Mouse (Mus musculus) mouse embryonic stem cell (cell line): Measurements from ENCODE around the gene Tmem213.

Source experiments
- in situ Hi-C, 2 experiments: fragments of 300-500 bp; cut with MboI; formaldehyde crosslinking; loops; 1 replicate in 1 of 2; 3 replicates in 1 of 2; pipeline ENCODE4 v1.14.3; 2019 to 2020; ENCODE audit warnings: low sequenced_read_pairs in 2 of 2, low pct_unique_long_range_greater_than_20kb in 1 of 2, mixed read lengths in 1 of 2; ENCODE audit not compliant: unreplicated experiment in 1 of 2

The Tmem213 gene

DNA sequence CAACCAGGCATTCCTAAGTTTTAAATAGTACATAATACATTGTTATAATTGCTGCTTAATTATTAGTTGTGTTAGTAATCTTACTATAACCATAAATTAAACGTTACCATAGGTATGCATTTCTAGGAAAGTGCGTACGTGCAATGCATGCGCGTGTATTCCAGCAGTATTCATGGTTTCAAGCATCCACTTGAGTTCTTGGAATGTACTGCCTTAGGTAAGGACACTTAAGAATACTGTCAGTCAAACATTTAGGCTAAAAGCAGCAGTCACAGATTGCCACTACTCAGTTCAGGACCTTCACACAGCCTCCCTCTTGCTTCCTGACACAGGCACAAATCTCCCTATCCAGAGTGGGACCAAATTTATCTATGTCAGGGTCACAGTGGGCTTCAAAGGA lies 606 bp upstream of the Tmem213 start:
- in situ Hi-C loops: no loop called here

DNA sequence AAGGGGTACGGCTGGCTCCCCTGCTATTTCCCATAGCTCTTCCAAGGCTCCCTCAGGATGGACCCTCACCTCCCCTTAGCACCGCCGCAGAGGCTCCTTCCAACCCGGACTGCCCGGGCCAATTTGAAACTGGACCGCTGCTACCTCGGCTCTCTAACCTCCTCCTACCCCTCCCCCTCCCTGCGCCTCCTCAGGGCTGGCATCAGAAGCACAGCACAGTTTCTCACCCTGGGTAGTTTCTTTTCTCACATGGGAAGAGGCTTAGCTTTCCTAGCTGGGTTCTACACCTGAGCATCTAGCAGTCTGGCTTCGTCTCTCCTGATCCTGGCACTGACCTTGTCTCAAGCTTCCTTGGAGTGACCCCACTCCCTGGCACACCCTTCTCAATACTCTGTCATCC lies 816 bp downstream of the Tmem213 start:
- in situ Hi-C loops: no loop called here

DNA sequence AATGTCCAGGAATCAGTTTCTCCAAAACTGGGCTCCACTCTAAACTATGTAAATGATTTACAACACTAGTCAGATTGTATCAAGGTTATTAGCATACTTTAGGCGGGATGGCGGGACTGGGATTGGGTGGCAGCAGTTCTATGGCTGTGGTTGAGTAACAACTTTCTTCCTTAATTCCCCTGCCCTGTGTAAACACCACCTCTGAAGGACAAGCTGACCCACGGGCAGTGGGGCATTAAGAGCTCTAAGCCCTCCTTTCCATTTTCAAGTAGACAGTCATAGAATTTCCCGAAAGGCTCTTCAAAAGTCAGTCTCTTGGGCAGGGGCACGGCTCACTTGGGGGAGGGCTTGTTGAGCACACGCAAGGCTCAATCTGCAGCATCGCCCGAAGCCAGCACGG lies 1.8 kb downstream of the Tmem213 start:
- in situ Hi-C loops: no loop called here

DNA sequence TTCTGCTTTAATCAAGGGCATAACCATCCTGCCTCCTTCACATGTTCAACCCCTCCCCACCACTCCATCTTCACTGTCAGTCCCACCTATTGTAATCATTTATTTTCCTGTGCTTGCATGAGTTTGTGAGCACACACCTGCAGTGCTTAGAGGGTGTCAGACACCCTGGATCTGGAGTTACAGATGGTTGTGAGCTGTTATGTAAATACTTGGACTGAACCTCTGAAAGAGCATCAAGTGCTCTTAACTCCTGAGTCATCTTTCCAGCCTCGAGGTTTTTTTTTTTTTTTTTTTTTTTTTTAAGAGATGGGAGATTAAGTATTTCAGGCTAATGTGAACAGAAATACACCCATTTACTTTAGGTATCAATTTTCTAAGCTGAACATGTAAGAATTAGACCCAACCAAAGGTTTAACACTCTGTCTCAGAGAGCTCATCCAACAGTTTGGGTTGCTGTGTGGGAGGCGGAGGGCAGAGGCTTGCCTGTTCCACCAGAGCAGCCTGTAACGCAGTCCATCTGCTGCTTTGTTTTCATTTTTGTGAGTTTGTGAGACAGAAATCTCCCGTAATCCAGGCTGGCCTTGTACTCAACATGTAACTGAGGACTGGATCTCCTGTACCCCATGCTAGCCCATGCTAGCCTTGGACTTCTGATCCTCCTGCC lies 7.2 kb downstream of the Tmem213 start:
- in situ Hi-C loops: no loop called here

DNA sequence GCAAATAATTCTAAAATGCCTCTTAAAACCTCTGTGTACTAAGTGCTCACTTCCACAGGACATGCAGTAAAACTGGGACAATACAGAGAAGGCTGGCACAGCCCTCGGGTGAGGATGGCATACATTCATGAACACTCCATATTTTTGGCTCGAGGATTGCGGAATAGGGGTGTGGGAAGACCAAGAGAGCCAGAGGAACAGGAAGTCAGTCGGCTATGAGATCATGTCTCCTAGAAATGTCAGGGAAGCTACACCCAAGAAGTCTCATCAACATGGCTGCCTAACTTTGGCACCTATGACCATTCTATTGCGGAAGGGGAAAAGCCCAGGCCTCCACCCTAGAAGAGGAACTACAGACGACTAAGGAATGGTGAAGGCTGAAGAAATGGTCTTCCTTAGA lies 9.3 kb downstream of the Tmem213 start:
- in situ Hi-C loops: no loop called here

DNA sequence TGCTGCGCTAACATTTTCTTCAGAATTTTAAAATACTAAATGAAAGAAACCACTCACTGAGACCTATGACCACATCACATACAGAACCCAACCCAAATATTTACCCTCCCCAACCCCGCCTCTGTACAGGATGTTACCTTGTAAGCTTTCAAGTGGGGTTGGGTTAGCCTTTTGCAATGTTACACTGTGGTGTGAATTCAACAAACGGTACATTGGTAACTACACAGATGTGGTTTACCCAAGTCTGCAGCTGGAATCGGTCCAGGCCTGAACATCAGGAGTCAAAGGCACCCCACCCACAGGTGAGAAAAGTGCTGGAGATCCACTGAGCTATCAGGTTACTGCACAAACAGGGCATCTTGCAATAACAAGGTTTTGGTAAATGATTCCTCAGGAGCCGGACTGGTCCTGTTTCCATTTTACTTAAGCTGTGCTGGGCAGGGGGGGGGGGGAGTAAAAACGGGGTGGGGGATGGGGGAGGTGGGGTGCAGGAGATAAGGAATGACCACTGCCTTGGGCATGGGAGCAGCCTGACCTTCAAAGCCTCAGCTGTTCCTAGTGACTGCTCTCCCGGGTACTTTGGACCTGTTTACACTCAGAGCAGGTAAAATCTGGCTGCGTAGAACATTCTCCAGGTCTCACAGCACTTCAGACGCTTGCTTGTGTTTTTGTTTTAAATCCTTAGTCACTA lies 11.8 kb downstream of the Tmem213 start:
- in situ Hi-C loops: no loop called here

DNA sequence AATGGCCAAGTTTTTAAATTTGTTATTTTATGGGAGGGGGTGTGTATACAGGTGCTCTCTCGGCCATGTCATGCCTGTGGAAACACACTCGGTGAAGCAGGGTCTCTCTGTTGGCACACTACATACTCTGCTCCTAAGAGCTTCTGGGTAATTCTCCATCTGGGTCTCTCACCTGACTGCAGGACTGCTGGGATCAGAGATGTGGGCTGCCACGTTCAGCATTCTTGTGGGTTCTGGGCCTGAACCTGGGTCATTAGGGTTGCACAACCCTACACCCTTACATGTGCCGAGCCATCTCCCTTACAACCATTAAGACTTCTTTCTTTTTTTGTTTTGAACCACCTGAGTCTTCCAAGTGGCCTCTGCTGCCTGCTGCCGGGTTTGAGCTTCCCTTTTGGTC lies 12.8 kb downstream of the Tmem213 start:
- in situ Hi-C loops: no loop called here

DNA sequence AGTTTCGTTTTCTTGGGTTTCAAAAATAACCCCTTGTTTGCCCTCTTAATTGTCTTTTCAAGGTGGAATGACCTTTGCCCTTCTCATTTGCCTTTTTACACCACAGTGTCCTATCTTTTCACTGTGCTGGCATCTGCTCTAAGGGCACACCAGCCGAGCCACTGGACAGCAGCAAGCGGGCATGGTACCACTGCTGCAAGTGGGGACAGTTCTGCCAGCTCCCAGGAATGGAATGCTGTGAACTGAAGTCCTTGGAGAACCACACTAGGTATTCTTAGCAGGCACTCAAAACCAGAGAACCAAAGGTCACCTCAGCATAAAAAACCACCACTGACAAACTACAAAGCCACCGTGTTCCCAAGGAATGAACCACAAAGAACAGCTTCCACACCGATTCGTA lies 13.7 kb downstream of the Tmem213 start:
- in situ Hi-C loops: no loop called here

DNA sequence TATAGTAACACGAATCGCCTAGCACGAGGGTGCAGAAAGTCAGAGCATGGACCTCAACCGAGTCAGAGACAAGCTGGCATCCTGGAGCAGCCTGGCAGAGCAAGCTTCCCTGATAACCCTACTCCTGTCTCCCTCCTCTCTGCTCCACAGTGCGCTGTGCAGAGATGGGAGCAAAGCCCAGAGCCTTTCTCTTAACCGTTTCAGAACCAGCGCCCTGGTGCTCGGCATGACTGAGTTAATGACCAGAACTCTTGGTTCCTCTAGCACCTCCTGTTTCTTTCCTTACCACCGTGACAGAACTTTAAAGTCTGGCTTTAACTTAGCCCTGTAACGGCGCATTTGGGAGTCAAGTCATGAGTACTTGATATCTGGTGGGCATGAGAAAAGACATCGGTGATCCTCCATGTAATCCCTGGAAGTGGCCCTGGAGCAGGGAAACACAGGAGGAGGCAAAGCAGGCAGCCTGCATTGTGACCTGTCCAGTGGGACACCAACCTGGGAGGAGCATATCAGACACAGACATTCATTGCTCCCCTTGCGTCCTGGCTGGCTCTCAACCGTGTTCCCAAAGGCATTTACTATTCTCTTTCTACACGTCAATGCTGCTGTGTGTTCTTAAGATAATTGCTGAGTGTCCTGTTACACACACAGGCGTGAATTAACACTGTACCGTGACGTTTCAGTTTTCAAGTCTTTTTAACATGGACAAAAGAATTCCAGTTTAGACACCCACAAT lies 14.6 kb downstream of the Tmem213 start:
- in situ Hi-C loops: no loop called here

DNA sequence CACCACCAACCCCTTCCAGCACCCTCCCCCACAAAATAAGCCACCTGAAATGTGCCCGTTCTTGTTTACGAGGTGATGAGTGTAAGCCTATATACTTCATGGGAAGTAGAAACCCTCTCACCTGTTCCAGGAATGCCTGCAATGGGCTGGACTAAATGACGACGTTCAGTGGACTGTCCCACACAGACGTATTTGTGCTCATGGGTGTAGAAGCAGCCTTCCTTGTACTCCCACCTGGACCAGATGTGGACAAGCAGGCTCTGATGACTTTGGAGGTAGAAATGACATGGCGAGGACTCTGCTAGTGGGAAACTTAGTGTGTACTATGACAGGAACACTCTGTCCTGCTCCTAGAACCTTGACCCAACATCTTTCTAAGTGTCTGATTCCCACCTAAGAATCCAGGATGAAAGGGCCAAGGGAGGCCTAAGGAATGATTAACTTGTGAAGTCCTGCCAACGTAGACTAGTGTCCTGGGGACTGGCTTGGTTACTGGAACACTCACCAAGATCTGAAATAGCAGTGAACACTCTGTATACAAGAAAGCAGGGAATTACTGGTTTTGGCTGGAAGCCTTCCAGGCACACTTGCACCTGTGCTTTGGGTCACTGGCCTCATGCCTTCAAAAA lies 15.3 kb downstream of the Tmem213 start, which contains the start of gene Atp6v0a4:
TSS of gene Atp6v0a4 (minus strand) at position 380 of the 629 bp plus-strand sequence.
- in situ Hi-C loops: no loop called here

DNA sequence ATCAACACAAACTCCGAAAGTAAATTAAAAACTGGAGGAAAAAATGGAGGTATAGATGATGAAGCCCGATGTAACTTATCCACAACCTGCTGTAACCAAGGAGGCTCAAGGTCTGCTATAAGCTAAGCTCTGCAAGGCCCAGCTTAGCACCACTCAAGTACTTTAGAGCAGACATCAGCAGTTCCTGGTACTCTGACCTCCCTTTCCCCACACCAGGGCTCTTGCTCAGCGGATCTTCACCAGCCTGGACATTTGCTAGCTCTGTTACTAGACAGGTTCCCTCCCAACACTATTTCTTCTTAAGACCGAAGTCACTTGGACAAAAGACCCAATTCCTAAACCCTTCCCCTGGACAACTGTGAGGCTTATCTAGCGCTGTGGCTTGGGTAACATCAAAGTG lies 15.8 kb downstream of the Tmem213 start:
- in situ Hi-C loops: no loop called here

DNA sequence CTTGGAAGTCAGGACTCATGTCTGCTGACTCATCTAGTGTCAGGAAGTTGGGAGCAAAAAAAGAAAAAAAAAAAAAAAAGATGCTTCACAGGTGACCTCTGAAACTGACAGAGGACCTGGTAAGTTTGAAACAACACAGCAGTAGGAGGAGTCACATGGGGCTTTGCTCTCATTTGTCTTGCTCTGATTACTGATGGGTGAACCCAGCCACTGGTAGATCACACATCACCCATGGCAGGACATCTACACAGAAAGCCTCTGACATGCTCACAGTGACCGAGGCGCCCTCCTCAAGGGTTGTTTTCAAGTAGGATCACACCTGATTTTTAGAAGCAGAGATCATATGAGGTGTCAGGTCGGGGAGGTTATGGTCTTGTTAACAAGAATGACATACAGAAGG lies 16.4 kb downstream of the Tmem213 start:
- in situ Hi-C loops: no loop called here

DNA sequence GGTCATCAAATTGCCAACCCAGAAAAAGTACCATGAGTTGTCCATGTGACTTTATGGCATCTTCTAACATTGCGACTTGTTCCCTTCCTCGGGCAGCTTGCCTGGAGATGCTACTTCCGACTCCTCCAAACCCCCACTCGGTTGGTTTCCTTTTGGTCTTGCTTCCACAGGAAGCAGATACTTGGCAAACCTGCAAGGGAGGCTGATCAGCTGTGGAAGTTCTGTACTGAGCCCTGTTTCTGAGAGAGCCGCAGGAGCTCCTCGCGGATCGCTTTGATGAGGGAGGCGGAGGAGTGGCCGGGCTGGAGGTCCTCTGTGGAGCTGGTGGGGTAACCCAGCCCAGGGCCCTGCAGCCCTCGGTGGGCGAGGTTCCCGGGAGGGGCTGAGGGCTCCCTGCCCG lies 19.1 kb downstream of the Tmem213 start:
- in situ Hi-C loops: no loop called here

DNA sequence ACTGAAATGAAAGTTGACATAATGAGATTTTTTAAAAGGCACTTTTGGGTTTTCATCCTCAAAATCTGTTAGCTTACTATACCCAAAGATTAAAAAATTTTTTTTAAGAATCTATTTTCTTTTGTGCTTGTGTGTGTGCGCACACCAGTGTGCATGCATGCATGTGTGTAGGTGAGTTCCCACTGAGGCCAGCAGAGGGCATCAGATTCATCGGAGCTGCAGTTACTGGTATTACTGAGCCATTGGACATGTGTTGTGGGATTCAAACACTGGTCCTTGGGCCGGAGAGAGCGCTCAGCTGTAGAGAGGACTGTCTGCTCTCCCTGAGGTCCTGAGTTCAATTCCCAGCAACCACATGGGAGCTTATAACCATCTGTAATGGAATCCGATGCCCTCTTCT lies 20.8 kb downstream of the Tmem213 start:
- in situ Hi-C loops: no loop called here

DNA sequence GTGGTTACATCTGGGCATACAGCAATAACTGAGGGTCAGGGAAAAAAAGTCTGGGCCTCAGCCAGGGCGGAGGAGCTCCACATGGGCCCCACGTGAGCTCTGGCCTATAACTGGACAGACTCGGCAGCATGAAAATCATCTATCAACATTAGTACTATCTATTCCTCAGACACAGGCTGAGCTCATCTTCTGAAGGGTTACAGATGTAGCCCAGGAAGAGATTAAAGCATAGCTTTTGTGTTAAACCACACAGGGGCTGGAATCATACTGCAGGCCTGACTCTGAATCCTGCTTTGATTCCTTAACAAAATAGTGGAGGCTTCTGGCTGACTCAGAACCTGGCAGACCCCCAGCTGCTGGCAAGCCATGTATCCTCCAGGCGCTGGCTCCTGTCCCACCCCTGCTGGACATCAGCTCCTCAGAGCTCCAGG lies 22.8 kb downstream of the Tmem213 start:
- in situ Hi-C loops: no loop called here

DNA sequence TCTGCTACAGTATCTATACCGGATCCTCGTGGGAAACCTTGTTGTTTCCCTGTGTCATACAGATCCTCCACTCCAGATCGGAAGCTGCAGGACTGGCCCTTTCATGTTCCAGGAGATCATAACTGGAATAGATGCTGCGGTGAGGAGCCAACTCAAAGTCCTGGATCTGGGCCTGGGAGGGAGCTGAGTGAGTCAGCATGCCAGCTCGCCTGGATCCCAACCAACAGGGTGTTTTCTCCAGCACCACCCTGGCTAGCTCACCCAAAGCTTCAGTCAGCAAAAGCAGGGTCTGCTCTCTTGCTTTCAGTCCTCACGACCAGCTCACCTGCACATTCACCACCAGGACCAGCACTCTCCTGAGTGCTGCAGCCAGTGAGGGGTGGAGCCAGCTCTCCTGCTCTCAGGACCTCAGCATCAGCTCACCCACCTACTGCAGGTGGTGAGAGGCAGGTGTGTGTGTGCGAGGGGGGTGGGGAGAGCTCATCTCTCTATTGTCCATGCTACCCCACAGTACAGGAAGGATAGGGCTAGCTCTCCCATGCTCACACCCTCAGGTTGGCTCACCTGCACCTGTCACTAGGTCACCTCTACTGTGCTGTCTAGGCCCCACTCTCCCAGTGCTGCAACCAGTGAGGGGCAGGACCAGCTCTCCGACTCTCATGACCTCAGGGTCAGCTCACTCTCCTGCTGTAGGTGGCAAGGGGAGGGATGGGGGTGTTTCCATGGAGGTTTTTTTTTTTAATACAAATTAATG lies 25.9 kb downstream of the Tmem213 start:
- in situ Hi-C loops: no loop called here

DNA sequence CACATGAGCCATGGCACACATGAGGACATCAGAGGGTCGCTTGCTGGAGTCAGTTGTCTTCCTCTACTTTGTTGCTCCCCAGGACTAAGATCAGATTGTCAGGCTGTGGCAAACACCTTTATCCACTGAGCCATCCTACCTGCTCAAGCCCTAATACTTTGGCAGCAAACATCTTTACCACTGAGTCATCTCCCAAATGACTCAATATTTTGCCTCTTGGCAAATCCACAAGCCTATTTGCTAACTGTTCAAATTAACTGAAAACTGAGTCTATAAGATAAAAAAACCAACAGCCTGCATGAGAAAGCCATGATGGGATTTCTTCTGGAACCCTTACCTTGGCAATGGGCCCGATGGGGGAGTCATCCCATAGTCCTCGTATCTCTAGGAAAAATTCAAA lies 30.0 kb downstream of the Tmem213 start:
- in situ Hi-C loops: no loop called here

DNA sequence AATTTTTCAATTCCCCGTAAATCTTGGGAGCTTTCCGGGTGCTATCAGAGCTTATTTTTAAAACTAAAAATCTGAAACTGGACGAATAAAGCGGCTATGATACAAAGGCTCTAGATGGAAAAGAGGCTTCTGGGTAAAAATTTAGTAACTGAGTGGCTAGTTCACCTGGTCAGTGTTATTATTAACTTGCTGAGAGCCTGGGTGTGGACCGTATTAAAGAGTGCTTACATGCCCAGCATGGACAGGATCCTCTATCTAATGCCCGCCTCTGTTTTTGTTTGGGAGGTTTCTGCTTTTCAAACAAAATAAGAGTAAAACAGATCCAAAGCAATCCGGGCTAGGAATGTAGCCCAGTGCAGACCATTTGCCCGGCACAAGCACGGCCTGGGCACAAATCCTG lies 31.3 kb downstream of the Tmem213 start:
- in situ Hi-C loops: no loop called here
